Mouse (Mus musculus) embryonic facial prominence, embryonic 14.5 days (tissue): ENCODE results near the gene Stat4. TPM values are rescaled to one million over a fixed set of nuclear protein-coding genes. Genes with fewer than 3 reads are reported as not detected.

ENCODE experiments used
- ATAC-seq: fragments of 200-750 bp; cut with Nextera tagmentation; 2 replicates; pipeline ENCODE4 v1.8.0; 2017; ENCODE audit warnings: low read depth, moderate number of reproducible peaks, moderate TSS enrichment
- DNase-seq: peaks from one replicate; pipeline ENCODE4 v3.0.0-alpha.2; 2015; ENCODE audit warnings: low spot score
- H3K27ac ChIP-seq: fragments of 300-500 bp; sonication (generic); replicated peaks from 2 replicates; pipeline ENCODE4 v1.5.1; 2014; ENCODE audit warnings: low read depth, mild to moderate bottlenecking, low read length, moderate library complexity
- H3K27me3 ChIP-seq: fragments of 300-500 bp; sonication (generic); replicated peaks from 2 replicates; pipeline ENCODE4 v1.6.1; 2014; ENCODE audit warnings: low read length; ENCODE audit not compliant: control insufficient read depth, insufficient read depth
- H3K36me3 ChIP-seq: fragments of 300-500 bp; sonication (generic); 2 replicates; pipeline ENCODE4 v1.6.1; 2014; ENCODE audit warnings: low read length, mixed read lengths; ENCODE audit not compliant: control insufficient read depth, insufficient read depth
- H3K4me1 ChIP-seq: fragments of 300-500 bp; sonication (generic); 2 replicates; pipeline ENCODE4 v1.6.1; 2014; ENCODE audit warnings: antibody characterized with exemption, low read length; ENCODE audit not compliant: control insufficient read depth, insufficient read depth
- H3K4me2 ChIP-seq: fragments of 300-500 bp; sonication (generic); 2 replicates; pipeline ENCODE4 v1.6.1; 2014; ENCODE audit warnings: low read depth, mild to moderate bottlenecking, low read length, moderate library complexity, mixed read lengths
- H3K4me3 ChIP-seq: fragments of 300-500 bp; sonication (generic); 2 replicates; pipeline ENCODE4 v1.5.1; 2014; ENCODE audit warnings: low read depth, mild to moderate bottlenecking, low read length
- H3K9ac ChIP-seq: fragments of 300-500 bp; sonication (generic); 2 replicates; pipeline ENCODE4 v1.6.1; 2014; ENCODE audit warnings: low read depth, mild to moderate bottlenecking, low read length, moderate library complexity, mixed read lengths
- H3K9me3 ChIP-seq: fragments of 300-500 bp; sonication (generic); 2 replicates; pipeline ENCODE4 v1.6.1; 2016; ENCODE audit warnings: low read length; ENCODE audit not compliant: control insufficient read depth
- WGBS: fragments of 180-500 bp; shearing (Covaris S2); extraction: QIAGEN DNeasy Blood & Tissue Kit; methylation state at CpG from one replicate; pipeline ENCODE4 v1.1.7; 2014; 5-methylcytosine and 5-hydroxymethylcytosine counted together
- polyA plus RNA-seq: library from polyadenylated mRNA; unstranded; fragments of >200 nt; fragmentation: Nextera tagmentation; extraction: Ambion mirVana; gene quantifications from 2 replicates; pipeline ENCODE4 v1.2.1, GENCODE M21; 2014

Stat4 gene
- polyA plus RNA-seq, 1 experiment from 2014 or later = 1.1 TPM

- Histone ChIP-seq H3K27ac (no peak overlapping the region), H3K4me2 (no peak overlapping the region), H3K4me1 (peaks cover 8% of the 10 kb centered on the region), H3K9me3 (no peaks in the 10 kb centered on the region), H3K27me3 (0 out of 2 replicates have a peak, but pooled peaks cover 6% of the 10 kb centered on the region), H3K36me3 (no peaks in the 10 kb centered on the region), H3K4me3 (no peak overlapping the region), H3K9ac (no peak overlapping the region)
- DNase-seq (no peak), ATAC-seq (no peak)
- 68% methylated on average over 2 of the region's 3 CpGs for WGBS
Observed at GRCm38 (mm10) chr1:52011227-52011626, 24.3 kb downstream of the Stat4 start.

DNA sequence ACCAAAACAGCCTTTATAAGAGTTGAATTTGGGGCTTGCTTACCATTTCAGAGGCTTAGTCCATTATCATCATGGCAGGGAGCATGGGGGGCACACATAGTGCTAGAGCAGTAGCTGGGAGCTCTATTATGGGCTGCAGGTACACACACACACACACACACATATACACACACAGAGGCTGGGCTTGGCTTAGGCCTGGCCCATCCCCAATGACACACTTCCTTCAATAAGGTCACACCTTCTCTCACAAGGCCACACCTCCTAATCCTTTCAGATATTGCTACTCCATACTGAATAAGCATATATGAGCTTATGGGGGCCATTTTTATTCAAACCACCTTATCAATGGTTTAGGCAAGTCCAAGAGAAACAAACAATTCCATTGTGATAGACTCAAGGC lies 25.3 kb downstream of the Stat4 start:
- H3K36me3 ChIP-seq = no peaks in the 10 kb centered on the region
- peaks cover 8% of the 10 kb centered on the region for H3K4me1 ChIP-seq
- 0 out of 2 replicates have a peak, but pooled peaks cover 6% of the 10 kb centered on the region for H3K27me3 ChIP-seq
- no peak for ATAC-seq
- H3K4me2 ChIP-seq = no peak overlapping the region
- no peaks in the 10 kb centered on the region for H3K9me3 ChIP-seq
- no peak overlapping the region for H3K27ac ChIP-seq
- H3K9ac ChIP-seq = no peak overlapping the region
- H3K4me3 ChIP-seq = no peak overlapping the region
- no peak for DNase-seq

GRCm38 (mm10) chr1:52012757-52013156 lies 25.8 kb downstream of the Stat4 start:
- 80% methylated on average over 7 of the region's 7 CpGs for WGBS

DNA sequence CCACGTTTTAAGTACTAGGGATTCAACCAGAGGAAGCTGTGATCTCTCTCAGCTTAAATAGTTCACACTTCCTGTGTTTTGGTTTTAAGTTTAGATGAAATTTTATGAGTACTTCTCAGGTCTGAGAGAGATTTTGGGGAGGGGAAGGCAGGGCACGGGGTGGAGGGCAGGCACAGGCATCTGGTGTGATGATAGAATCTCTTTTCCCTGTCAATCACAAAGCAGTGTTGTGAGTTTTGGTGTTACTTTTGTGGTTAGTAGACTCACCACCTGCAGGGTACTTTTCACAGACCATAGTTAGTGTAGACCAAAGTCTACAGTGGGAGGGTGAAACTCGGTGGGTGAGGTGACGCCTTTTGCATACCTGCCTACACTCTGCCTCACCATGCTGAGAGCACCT lies 32.7 kb downstream of the Stat4 start:
- 59% methylated on average over 4 of the region's 4 CpGs for whole genome bisulfite sequencing

More at GRCm38 (mm10) chr1:52012757-52013156, 25.8 kb downstream of the Stat4 start:
- Histone ChIP-seq H3K36me3 (no peaks in the 10 kb centered on the region), H3K27me3 (0 out of 2 replicates have a peak, but pooled peaks cover 6% of the 10 kb centered on the region), H3K9me3 (no peaks in the 10 kb centered on the region), H3K9ac (no peak overlapping the region), H3K4me3 (no peak overlapping the region), H3K27ac (no peak overlapping the region), H3K4me1 (peaks cover 8% of the 10 kb centered on the region), H3K4me2 (no peak overlapping the region)
- DNase-seq = no peak
- ATAC-seq = no peak

GRCm38 (mm10) chr1:52021936-52022725 lies 35.2 kb downstream of the Stat4 start:
- DNase-seq = no peak
- H3K9me3 ChIP-seq = no peaks in the 10 kb centered on the region
- H3K27ac ChIP-seq = no peak overlapping the region
- H3K27me3 ChIP-seq = no peaks in the 10 kb centered on the region
- no peak overlapping the region for H3K4me3 ChIP-seq
- H3K9ac ChIP-seq = no peak overlapping the region
- H3K4me1 ChIP-seq = no peaks in the 10 kb centered on the region
- 91% methylated on average over 4 of the region's 4 CpGs for WGBS
- ATAC-seq = no peak
- H3K36me3 ChIP-seq = no peaks in the 10 kb centered on the region
- no peak overlapping the region for H3K4me2 ChIP-seq

More for the DNA sequence above, 32.7 kb downstream of the Stat4 start:
- Histone ChIP-seq H3K4me3 (no peak overlapping the region), H3K27me3 (no peaks in the 10 kb centered on the region), H3K27ac (no peak overlapping the region), H3K9ac (no peak overlapping the region), H3K4me1 (no peaks in the 10 kb centered on the region), H3K4me2 (no peak overlapping the region), H3K9me3 (no peaks in the 10 kb centered on the region), H3K36me3 (no peaks in the 10 kb centered on the region)
- DNase-seq (no peak), ATAC-seq (no peak)

- Histone ChIP-seq H3K27ac (no peak overlapping the region), H3K27me3 (no peaks in the 10 kb centered on the region), H3K36me3 (no peaks in the 10 kb centered on the region), H3K9me3 (0 out of 2 replicates have a peak, but pooled peaks cover 5% of the 10 kb centered on the region), H3K4me3 (no peak overlapping the region), H3K4me2 (no peak overlapping the region), H3K9ac (no peak overlapping the region), H3K4me1 (no peaks in the 10 kb centered on the region)
- ATAC-seq = no peak
- DNase-seq = no peak
- WGBS = 89% methylated on average over 5 of the region's 5 CpGs
Observed at GRCm38 (mm10) chr1:52028686-52029085, 41.7 kb downstream of the Stat4 start.

DNA sequence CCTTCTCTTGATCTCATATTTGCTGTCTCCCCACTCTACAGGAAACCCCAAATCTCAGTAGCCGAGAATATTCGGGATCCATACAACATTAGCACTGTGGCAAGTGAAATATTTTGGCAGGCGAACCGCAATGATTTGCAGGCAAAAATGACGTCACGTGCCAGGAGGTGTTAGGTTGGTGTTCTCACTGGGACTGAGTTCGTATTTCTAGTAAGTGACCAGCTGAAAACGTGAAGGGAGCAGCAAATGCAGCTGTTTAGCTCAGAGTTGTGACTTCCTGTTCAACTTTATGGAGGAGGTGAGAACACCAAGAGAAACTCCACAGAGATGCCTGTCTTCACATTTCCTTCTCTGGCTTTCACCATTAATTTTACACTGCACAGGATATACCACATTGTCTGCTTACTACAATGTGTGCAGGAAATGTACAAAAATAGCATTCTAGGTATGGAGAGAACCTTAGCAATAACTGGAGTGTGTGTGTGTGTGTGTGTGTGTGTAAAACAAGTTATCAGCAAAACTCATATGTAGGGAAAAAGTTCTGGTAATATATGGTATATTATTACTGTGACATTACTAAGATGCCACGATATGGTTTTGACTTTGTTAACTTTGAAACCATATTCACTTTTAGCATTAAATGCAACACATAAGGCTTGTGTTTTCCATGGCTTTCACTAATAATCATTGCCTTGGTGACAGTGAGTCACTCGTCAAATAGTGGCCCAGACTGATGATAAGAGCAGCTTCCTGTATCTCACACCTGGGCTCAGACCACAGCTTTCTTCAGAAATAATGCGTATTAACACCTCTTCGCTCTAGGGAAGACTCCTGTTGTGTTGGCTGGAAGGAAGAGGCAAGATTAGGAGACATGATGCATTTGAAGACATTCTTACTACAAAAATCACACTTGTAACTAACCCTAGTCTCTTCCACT lies 48.1 kb downstream of the Stat4 start:
- H3K27ac ChIP-seq = no peak overlapping the region
- peaks cover 9% of the 10 kb centered on the region for H3K4me1 ChIP-seq
- H3K27me3 ChIP-seq = no peaks in the 10 kb centered on the region
- DNase-seq (no peak), ATAC-seq (no peak)
- H3K4me2 ChIP-seq = no peak overlapping the region
- H3K9me3 ChIP-seq = 0 out of 2 replicates have a peak, but pooled peaks cover 5% of the 10 kb centered on the region
- no peak overlapping the region for H3K9ac ChIP-seq
- no peak overlapping the region for H3K4me3 ChIP-seq
- 82% methylated on average over 12 of the region's 12 CpGs for WGBS
- no peaks in the 10 kb centered on the region for H3K36me3 ChIP-seq

GRCm38 (mm10) chr1:52039151-52039550 lies 52.2 kb downstream of the Stat4 start:
- Histone ChIP-seq H3K4me2 (no peak overlapping the region), H3K27me3 (no peaks in the 10 kb centered on the region), H3K27ac (no peak overlapping the region), H3K9me3 (no peaks in the 10 kb centered on the region), H3K4me3 (no peak overlapping the region), H3K4me1 (peaks cover 9% of the 10 kb centered on the region), H3K36me3 (no peaks in the 10 kb centered on the region), H3K9ac (no peak overlapping the region)
- WGBS = 50% methylated on average over 7 of the region's 7 CpGs
- DNase-seq = peak; percentile 78
- ATAC-seq = peak; percentile 71; the same call in 1 of the 2 replicates
